Mouse (Mus musculus) central nervous system, embryonic 14 days (tissue): ENCODE measurements around the gene A230050P20Rik. TPM values are rescaled to one million over a fixed set of nuclear protein-coding genes. Genes with fewer than 3 reads are reported as not detected.

Source experiments
- polyA plus RNA-seq: library from polyadenylated mRNA; depleted of rRNA; stranded (reverse); fragments of >200 nt; gene quantifications from 2 replicates; pipeline ENCODE4 v1.2.3, GENCODE M21; 2012; rRNA removed

The A230050P20Rik gene
- 7.7 and 13.3 TPM in 2 replicates for polyA plus RNA-seq

GRCm38 (mm10) chr9:20868448-20869001 lies at the start of gene A230050P20Rik:
TSS of gene A230050P20Rik (plus strand) at chr9:20868642.

DNA sequence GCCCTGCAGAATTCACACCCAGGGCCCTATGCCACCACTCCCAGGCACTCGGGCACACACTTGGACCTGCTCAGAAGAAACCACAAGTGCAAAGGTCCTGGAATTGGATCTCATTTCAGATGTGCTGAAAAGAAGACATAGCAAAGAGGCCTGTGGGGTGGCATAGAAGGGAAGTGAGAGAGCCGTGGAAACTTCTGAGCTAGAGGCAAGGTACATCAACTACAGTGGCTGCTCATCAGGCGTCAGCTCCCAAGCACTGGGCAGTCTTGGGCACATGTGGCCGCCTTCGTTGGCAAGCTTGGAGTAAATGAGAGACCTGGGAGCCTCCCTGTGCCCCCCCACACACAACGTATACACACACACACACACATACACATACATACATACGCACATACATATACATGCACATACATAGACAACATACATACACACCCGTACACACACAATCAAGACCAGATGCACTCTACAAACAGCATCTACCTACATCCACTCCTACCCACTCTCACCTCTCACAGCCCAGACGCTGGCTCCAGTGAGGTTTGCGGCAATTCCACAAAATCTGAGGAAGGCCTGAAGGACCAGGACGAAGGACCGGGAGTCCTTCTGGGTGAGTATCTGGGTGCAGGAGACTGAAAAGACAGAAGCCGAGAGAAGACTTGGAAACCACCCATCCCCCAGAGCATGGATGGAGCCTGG lies 10.8 kb downstream of the A230050P20Rik start, which contains the start of gene Angptl6:
Gene Angptl6 (minus strand): TSS at position 631 of the 696 bp plus-strand sequence.

DNA sequence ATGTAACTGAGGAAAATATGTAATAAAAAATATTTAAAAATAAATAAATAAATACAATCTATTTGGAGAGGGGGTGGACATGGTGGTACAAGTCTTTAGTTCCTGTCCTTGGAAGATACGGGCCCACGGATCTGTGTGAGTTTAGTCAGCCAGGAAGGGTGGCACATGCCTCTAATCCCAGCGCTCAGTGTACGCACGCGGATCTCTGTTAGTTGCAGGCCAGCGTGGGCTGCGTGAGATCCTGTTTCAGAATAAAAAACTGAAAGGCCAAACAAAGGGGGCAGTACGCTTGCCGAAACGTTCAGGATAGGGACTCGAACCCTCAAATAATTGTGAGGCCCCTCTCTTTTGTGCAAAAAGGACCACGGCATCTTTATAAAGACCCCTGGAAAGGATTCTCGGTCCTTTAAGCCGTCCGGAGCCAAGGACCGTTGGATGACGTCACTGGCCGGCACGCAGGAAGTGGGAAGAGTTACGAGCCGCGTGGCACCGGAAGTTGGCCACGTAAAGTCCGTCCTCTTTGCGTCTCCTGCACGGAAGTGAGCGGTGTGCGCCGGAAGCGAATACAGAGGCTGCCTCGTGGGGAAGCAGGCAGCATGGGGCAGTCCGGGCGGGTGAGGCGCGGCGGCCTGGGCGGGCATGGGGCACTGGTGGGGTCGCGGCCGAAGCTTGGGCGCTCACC lies 19.4 kb downstream of the A230050P20Rik start, which contains the start of gene Ppan:
Gene Ppan (plus strand): TSS at position 472 of the 682 bp plus-strand sequence.

DNA sequence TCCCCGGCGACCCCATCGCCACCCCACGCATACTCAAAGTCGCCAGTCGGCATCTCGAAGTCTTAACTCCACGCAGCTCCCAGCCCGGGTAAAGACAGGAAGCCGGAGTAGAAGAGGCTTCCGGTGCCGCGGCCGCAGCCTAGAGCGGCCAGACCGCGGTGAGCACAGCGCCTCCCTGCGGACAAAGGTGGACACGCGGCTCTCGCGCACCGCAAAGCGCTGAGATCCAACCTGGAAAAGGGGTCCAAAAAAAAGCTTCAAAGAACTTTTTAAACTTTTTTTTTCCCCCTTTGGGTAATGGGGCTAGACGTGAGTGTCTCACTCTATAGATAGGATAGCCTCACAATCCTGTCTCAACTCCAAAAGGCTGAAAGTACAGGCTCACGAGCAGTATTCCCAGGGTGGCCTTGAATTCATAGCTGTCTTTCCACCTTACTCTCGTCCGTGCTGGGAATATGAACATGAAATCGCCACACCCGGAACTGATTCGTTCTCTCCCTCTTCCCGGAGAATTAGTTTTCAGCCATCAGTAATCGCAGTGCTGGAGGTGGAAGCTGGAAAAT lies 30.1 kb downstream of the A230050P20Rik start, which contains the start of gene Eif3g:
Gene Eif3g (minus strand): TSS at position 113 of the 563 bp plus-strand sequence.

Other genes starting within 250 kb of the A230050P20Rik start
- 557 and 739 TPM in 2 replicates for gene Ubl5, start 225.8 kb upstream of the A230050P20Rik start, polyA plus RNA-seq
- 30.4 and 36.1 TPM in 2 replicates for gene Fbxl12, start 223.9 kb upstream of the A230050P20Rik start, polyA plus RNA-seq
- gene Pin1, start 216.5 kb upstream of the A230050P20Rik start, polyA plus RNA-seq: 31.5 and 34.3 TPM in 2 replicates
- gene Olfm2, start 122.3 kb upstream of the A230050P20Rik start, polyA plus RNA-seq: 102 TPM in 2 replicates
- 1.2 and 3.1 TPM in 2 replicates for gene Col5a3, start 53.6 kb upstream of the A230050P20Rik start, polyA plus RNA-seq
- not detected in 2 replicates for gene Rdh8, start 50.1 kb upstream of the A230050P20Rik start, polyA plus RNA-seq
- 10.2 and 11.1 TPM in 2 replicates for gene Angptl6, start 11.1 kb downstream of the A230050P20Rik start, polyA plus RNA-seq
- 82.3 and 91.6 TPM in 2 replicates for gene Ppan, start 19.5 kb downstream of the A230050P20Rik start, polyA plus RNA-seq
- gene Eif3g, start 30.0 kb downstream of the A230050P20Rik start, polyA plus RNA-seq: 151 and 160 TPM in 2 replicates
- 103 TPM in 2 replicates for gene Dnmt1, start 91.2 kb downstream of the A230050P20Rik start, polyA plus RNA-seq
- 4.8 and 8.3 TPM in 2 replicates for gene S1pr2, start 108.1 kb downstream of the A230050P20Rik start, polyA plus RNA-seq
- gene Mrpl4, start 134.1 kb downstream of the A230050P20Rik start, polyA plus RNA-seq: 78.1 and 87.6 TPM in 2 replicates
- 4.3 and 8.5 TPM in 2 replicates for gene Icam1, start 147.3 kb downstream of the A230050P20Rik start, polyA plus RNA-seq
- gene Icam4, start 160.7 kb downstream of the A230050P20Rik start, polyA plus RNA-seq: 0.08 TPM in 1 of 2 replicates, not detected in the other
- gene Icam5, start 163.4 kb downstream of the A230050P20Rik start, polyA plus RNA-seq: 0.88 and 1.0 TPM in 2 replicates
- 0.61 TPM in 2 replicates for gene Zglp1, start 198.5 kb downstream of the A230050P20Rik start, polyA plus RNA-seq
- gene Gm49373, start 204.5 kb downstream of the A230050P20Rik start, polyA plus RNA-seq: 3.4 and 3.6 TPM in 2 replicates
- gene Fdx1l, start 205.0 kb downstream of the A230050P20Rik start, polyA plus RNA-seq: 68.5 and 74.1 TPM in 2 replicates
- gene Gm38431, start 223.4 kb downstream of the A230050P20Rik start, polyA plus RNA-seq: 4.3 and 5.0 TPM in 2 replicates
- 67.1 and 69.6 TPM in 2 replicates for gene Raver1, start 223.4 kb downstream of the A230050P20Rik start, polyA plus RNA-seq